Mouse (Mus musculus): ENCODE data around the gene Tbcel.

DNA sequence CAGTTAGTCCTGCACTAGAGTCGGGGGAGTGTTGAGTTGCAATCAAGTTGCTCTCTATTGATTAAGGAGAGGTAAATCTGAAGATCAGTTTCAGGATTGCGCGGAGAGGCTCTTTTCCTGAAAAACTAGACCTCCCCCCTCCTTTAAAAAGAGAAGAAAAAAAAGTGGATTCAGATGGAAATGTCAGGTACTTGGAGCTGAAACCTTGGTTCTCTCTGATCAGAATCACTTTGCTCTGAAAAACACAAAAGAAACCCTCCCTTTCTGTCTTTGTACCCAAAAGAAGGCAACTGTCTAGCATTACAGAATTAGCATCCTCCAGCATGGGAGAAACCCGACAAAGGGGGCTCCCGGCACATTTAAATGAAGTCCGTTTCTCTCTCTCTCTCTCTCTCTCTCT, 107.8 kb downstream of the Tbcel start, which contains the start of gene Tecta:
- TF ChIP-seq POLR2A (IDR thresholded peaks at IDR 0.05; ENCODE audit: borderline replicate concordance, extremely low read depth, insufficient read depth, insufficient read length, poor library complexity, severe bottlenecking) (no peak), CTCF (IDR thresholded peaks at IDR 0.05; ENCODE audit: borderline replicate concordance, extremely low read depth, insufficient read depth, insufficient read length) (no peak)

Measured in brain, embryonic 14.5 days (tissue).